Mouse (Mus musculus): ENCODE data around the gene Fmnl2. TPM values are rescaled to one million over a fixed set of nuclear protein-coding genes. Genes with fewer than 3 reads are reported as not detected.
A peak's percentile ranks its signal among the peaks of the same experiment; 100 is the strongest.

The Fmnl2 gene
- polyA plus RNA-seq, 1 experiment from 2014 or later: 3.0 TPM

DNA sequence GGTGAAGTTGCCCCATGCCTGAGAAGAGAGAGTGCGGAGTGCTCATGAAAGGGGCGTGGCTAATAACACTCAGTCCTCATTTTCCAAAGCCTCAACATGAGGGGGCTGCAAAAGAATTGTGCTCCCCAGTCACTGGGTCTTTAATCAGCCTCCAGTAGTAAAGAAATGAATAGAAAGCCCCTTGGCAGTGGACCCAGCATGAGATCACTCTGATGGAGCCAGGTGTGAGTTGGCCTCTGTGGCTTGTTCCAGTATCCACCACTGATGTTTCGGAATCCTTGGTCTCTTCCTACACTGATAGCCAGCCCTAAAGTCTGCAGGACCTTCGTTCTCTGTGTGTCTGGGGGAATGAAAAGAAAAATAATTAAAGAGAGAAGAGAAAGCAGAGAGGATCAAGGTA is 224.4 kb downstream of the Fmnl2 start:
- DNase-seq (ENCODE audit: low spot score): no peak
- Histone ChIP-seq H3K4me3 (ENCODE audit: low read depth, low read length) (no peak overlapping the region), H3K27me3 (ENCODE audit: control insufficient read depth, insufficient read depth, low read length) (no peaks in the 10 kb centered on the region), H3K9ac (ENCODE audit: low read length) (no peak overlapping the region), H3K9me3 (ENCODE audit: control insufficient read depth, low read length) (no peaks in the 10 kb centered on the region), H3K4me2 (replicated peaks; ENCODE audit: low read depth) (no peak overlapping the region), H3K27ac (replicated peaks) (no peak overlapping the region), H3K36me3 (ENCODE audit: control insufficient read depth, insufficient read depth, low read length) (no peaks in the 10 kb centered on the region), H3K4me1 (replicated peaks; ENCODE audit: control insufficient read depth, insufficient read depth) (no peaks in the 10 kb centered on the region)
- 91% methylated on average over 4 of the region's 4 CpGs for WGBS
- ATAC-seq (ENCODE audit: low FRiP score, low TSS enrichment): no peak
- no peak for TF ChIP-seq EP300 (optimal IDR thresholded peaks at IDR 0.05)
- no peak for TF ChIP-seq CTCF (IDR thresholded peaks at IDR 0.05; ENCODE audit: low read depth)

- no peak for DNase-seq (ENCODE audit: low spot score)
- no peaks in the 10 kb centered on the region for H3K9me3 ChIP-seq (ENCODE audit: control insufficient read depth, low read length)
- no peaks in the 10 kb centered on the region for H3K4me1 ChIP-seq (replicated peaks; ENCODE audit: control insufficient read depth, insufficient read depth)
- H3K36me3 ChIP-seq (ENCODE audit: control insufficient read depth, insufficient read depth, low read length): no peaks in the 10 kb centered on the region
- H3K9ac ChIP-seq (ENCODE audit: low read length): no peak overlapping the region
- no peak overlapping the region for H3K27ac ChIP-seq (replicated peaks)
- TF ChIP-seq CTCF (IDR thresholded peaks at IDR 0.05; ENCODE audit: low read depth): no peak
- TF ChIP-seq EP300 (optimal IDR thresholded peaks at IDR 0.05): no peak
- no peak for ATAC-seq (ENCODE audit: low FRiP score, low TSS enrichment)
- no peak overlapping the region for H3K4me2 ChIP-seq (replicated peaks; ENCODE audit: low read depth)
- no peaks in the 10 kb centered on the region for H3K27me3 ChIP-seq (ENCODE audit: control insufficient read depth, insufficient read depth, low read length)
- H3K4me3 ChIP-seq (ENCODE audit: low read depth, low read length): no peak overlapping the region
- WGBS: 63% methylated on average over 5 of the region's 5 CpGs
Measured at GRCm38 (mm10) chr2:53082501-53082900, 224.8 kb downstream of the Fmnl2 start.

- DNase-seq (ENCODE audit: low spot score) (no peak), ATAC-seq (ENCODE audit: low FRiP score, low TSS enrichment) (no peak)
- WGBS: 46% methylated on average over 1 of the region's 1 CpGs
- H3K9ac ChIP-seq (ENCODE audit: low read length): no peak overlapping the region
- H3K4me2 ChIP-seq (replicated peaks; ENCODE audit: low read depth): no peak overlapping the region
- no peaks in the 10 kb centered on the region for H3K27me3 ChIP-seq (ENCODE audit: control insufficient read depth, insufficient read depth, low read length)
- no peaks in the 10 kb centered on the region for H3K36me3 ChIP-seq (ENCODE audit: control insufficient read depth, insufficient read depth, low read length)
- H3K9me3 ChIP-seq (ENCODE audit: control insufficient read depth, low read length): no peaks in the 10 kb centered on the region
- no peaks in the 10 kb centered on the region for H3K4me1 ChIP-seq (replicated peaks; ENCODE audit: control insufficient read depth, insufficient read depth)
- TF ChIP-seq CTCF (IDR thresholded peaks at IDR 0.05; ENCODE audit: low read depth) (peak; percentile 78), EP300 (optimal IDR thresholded peaks at IDR 0.05) (no peak)
- H3K4me3 ChIP-seq (ENCODE audit: low read depth, low read length): no peak overlapping the region
- no peak overlapping the region for H3K27ac ChIP-seq (replicated peaks)
Measured at GRCm38 (mm10) chr2:53083241-53083640, 225.6 kb downstream of the Fmnl2 start.

GRCm38 (mm10) chr2:53085617-53086202 is 228.1 kb downstream of the Fmnl2 start:
- H3K4me3 ChIP-seq (ENCODE audit: low read depth, low read length): no peak overlapping the region
- DNase-seq (ENCODE audit: low spot score) (peak; percentile 42), ATAC-seq (ENCODE audit: low FRiP score, low TSS enrichment) (peak; percentile 35; the same call in 1 of the 2 replicates)
- TF ChIP-seq EP300 (optimal IDR thresholded peaks at IDR 0.05) (no peak), CTCF (IDR thresholded peaks at IDR 0.05; ENCODE audit: low read depth) (peak; percentile 80)
- no peaks in the 10 kb centered on the region for H3K4me1 ChIP-seq (replicated peaks; ENCODE audit: control insufficient read depth, insufficient read depth)
- H3K36me3 ChIP-seq (ENCODE audit: control insufficient read depth, insufficient read depth, low read length): no peaks in the 10 kb centered on the region
- H3K4me2 ChIP-seq (replicated peaks; ENCODE audit: low read depth): no peak overlapping the region
- H3K9me3 ChIP-seq (ENCODE audit: control insufficient read depth, low read length): no peaks in the 10 kb centered on the region
- H3K27me3 ChIP-seq (ENCODE audit: control insufficient read depth, insufficient read depth, low read length): no peaks in the 10 kb centered on the region
- H3K9ac ChIP-seq (ENCODE audit: low read length): no peak overlapping the region
- WGBS: 53% methylated on average over 9 of the region's 9 CpGs
- no peak overlapping the region for H3K27ac ChIP-seq (replicated peaks)

DNA sequence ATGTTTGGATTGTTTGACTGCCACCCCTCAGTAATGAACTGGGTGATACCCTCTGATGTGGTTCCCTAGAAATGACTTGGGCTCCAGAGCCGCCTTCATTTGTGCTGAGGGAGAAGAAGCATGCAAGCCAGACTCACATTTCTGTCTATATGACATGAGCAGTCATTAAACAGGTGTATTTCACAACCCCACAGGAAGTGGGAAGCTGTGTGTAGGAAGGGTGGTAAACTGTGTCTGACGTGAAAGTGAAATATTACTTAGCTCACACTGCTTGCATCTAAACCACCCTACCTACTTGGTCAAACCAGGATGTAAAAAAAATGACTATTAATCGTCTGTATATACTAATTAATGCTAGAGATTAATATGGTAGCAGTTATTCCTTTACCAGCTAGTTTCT is 231.1 kb downstream of the Fmnl2 start:
- no peaks in the 10 kb centered on the region for H3K9me3 ChIP-seq (ENCODE audit: control insufficient read depth, low read length)
- ATAC-seq (ENCODE audit: low FRiP score, low TSS enrichment): no peak

GRCm38 (mm10) chr2:53095031-53095430 is 237.4 kb downstream of the Fmnl2 start:
- H3K36me3 ChIP-seq (ENCODE audit: control insufficient read depth, insufficient read depth, low read length): no peaks in the 10 kb centered on the region
- no peak overlapping the region for H3K9ac ChIP-seq (ENCODE audit: low read length)
- no peak for DNase-seq (ENCODE audit: low spot score)
- H3K4me1 ChIP-seq (replicated peaks; ENCODE audit: control insufficient read depth, insufficient read depth): no peaks in the 10 kb centered on the region
- H3K4me2 ChIP-seq (replicated peaks; ENCODE audit: low read depth): no peak overlapping the region
- H3K27ac ChIP-seq (replicated peaks): no peak overlapping the region
- H3K4me3 ChIP-seq (ENCODE audit: low read depth, low read length): no peak overlapping the region
- TF ChIP-seq CTCF (IDR thresholded peaks at IDR 0.05; ENCODE audit: low read depth): no peak
- TF ChIP-seq EP300 (optimal IDR thresholded peaks at IDR 0.05): no peak
- H3K9me3 ChIP-seq (ENCODE audit: control insufficient read depth, low read length): no peaks in the 10 kb centered on the region
- WGBS: 85% methylated on average over 9 of the region's 9 CpGs
- H3K27me3 ChIP-seq (ENCODE audit: control insufficient read depth, insufficient read depth, low read length): no peaks in the 10 kb centered on the region
- ATAC-seq (ENCODE audit: low FRiP score, low TSS enrichment): no peak

More for the DNA sequence above, 231.1 kb downstream of the Fmnl2 start:
- Histone ChIP-seq H3K27ac (replicated peaks) (no peak overlapping the region), H3K9ac (ENCODE audit: low read length) (no peak overlapping the region), H3K27me3 (ENCODE audit: control insufficient read depth, insufficient read depth, low read length) (no peaks in the 10 kb centered on the region), H3K4me2 (replicated peaks; ENCODE audit: low read depth) (no peak overlapping the region), H3K36me3 (ENCODE audit: control insufficient read depth, insufficient read depth, low read length) (no peaks in the 10 kb centered on the region), H3K4me3 (ENCODE audit: low read depth, low read length) (no peak overlapping the region), H3K4me1 (replicated peaks; ENCODE audit: control insufficient read depth, insufficient read depth) (no peaks in the 10 kb centered on the region)
- 71% methylated on average over 3 of the region's 3 CpGs for WGBS
- TF ChIP-seq EP300 (optimal IDR thresholded peaks at IDR 0.05) (no peak), CTCF (IDR thresholded peaks at IDR 0.05; ENCODE audit: low read depth) (no peak)
- DNase-seq (ENCODE audit: low spot score): no peak
